Mouse (Mus musculus) heart, adult 2 months (tissue): ENCODE measurements around the gene Tent4b. TPM values are rescaled to one million over a fixed set of nuclear protein-coding genes. Genes with fewer than 3 reads are reported as not detected.
A peak's percentile ranks its signal among the peaks of the same experiment; 100 is the strongest.

Experiments used
- DNase-seq, 2 experiments: peaks; one replicate each; pipeline ENCODE4 v3.0.0; 2021
- H3K27ac ChIP-seq: fragments of 200-600 bp; 2 replicates; pipeline ENCODE4 v1.8.1; 2022
- H3K27me3 ChIP-seq: fragments of 200-500 bp; 2 replicates; pipeline ENCODE4 v1.6.1; 2012; ENCODE audit warnings: mild to moderate bottlenecking, low read length, inconsistent platforms, mixed read lengths; ENCODE audit not compliant: control insufficient read depth, insufficient read depth
- H3K36me3 ChIP-seq: fragments of 200-500 bp; 2 replicates; pipeline ENCODE4 v1.6.1; 2012; ENCODE audit warnings: low read length, inconsistent platforms; ENCODE audit not compliant: control insufficient read depth, insufficient read depth
- H3K4me1 ChIP-seq: fragments of 200-500 bp; 2 replicates; pipeline ENCODE4 v1.6.1; 2011; ENCODE audit warnings: low read length; ENCODE audit not compliant: control insufficient read depth, insufficient read depth
- H3K4me3 ChIP-seq: fragments of 200-600 bp; 2 replicates; pipeline ENCODE4 v1.8.1; 2022
- H3K79me2 ChIP-seq: fragments of 200-500 bp; replicated peaks from 2 replicates; pipeline ENCODE4 v1.6.1; 2012; ENCODE audit warnings: mild to moderate bottlenecking, inconsistent platforms, low read length, moderate library complexity, mixed read lengths; ENCODE audit not compliant: control insufficient read depth, insufficient read depth
- H3K9ac ChIP-seq: fragments of 200-500 bp; 2 replicates; pipeline ENCODE4 v1.6.1; 2012; ENCODE audit warnings: low read depth, mild to moderate bottlenecking, control low read depth, inconsistent platforms, low read length, mixed read lengths
- CTCF ChIP-seq: fragments of 200-600 bp; IDR thresholded peaks from 2 replicates; pipeline ENCODE4 v1.8.1; 2022; ENCODE audit warnings: antibody characterized with exemption, mild to moderate bottlenecking, moderate library complexity
- EP300 ChIP-seq: fragments of 200-500 bp; IDR thresholded peaks from 2 replicates; pipeline ENCODE4 v1.6.1; 2011; ENCODE audit warnings: low read depth, low read length, control low read depth; ENCODE audit not compliant: insufficient read depth
- POLR2A ChIP-seq: fragments of 200-500 bp; IDR thresholded peaks from 2 replicates; pipeline ENCODE4 v1.6.1; 2011; ENCODE audit warnings: mild to moderate bottlenecking, low read depth, low read length, control low read depth; ENCODE audit not compliant: insufficient read depth
- WGBS: fragments of 180-500 bp; shearing (Covaris S2); methylation state at CpG from one replicate; pipeline ENCODE4 v1.1.7; 2018; 5-methylcytosine and 5-hydroxymethylcytosine counted together
- intact Hi-C: fragments of 180-260 bp; cut with DNase I; formaldehyde crosslinking; loops from one replicate; pipeline ENCODE4 v1.15.1; 2025
- polyA plus RNA-seq: library from polyadenylated mRNA; depleted of rRNA; stranded (reverse); fragments of >200 nt; gene quantifications from 2 replicates; pipeline ENCODE4 v1.2.3, GENCODE M21; 2012
- total RNA-seq, 2 experiments: library from RNA; stranded (reverse); gene quantifications; 2 replicates each; pipeline ENCODE4 v1.2.3; 2021

Gene Tent4b
- total and polyA plus RNA-seq, 3 experiments, result 14.3 to 19.2 (median 18.8) TPM

DNA sequence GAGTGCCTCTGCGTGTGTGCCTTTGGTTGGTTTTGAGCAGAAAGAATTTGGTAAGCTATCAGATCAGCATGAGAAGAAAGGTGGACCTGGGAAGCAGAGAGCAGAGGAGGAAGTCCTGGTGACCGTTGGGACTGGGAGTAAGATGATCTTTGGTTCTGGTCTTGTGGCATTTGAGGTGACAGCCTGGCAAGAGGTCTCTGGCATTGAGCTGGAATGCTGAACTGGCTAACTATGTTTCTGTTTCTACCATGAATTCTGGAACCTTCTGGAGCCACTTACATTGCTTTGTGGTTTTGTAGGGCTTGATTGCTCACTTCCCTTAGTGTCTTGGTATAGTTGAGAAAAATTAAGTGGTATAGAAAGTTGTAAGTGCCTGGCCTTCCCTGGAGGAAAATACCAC, 38.6 kb downstream of the Tent4b start:
- TF ChIP-seq POLR2A, result no peak
- TF ChIP-seq EP300, result no peak
- TF ChIP-seq CTCF, result no peak
- Histone ChIP-seq H3K27ac (no peak overlapping the region), H3K4me3 (no peak overlapping the region), H3K79me2 (peaks cover 5% of the 10 kb centered on the region), H3K4me1 (peaks cover 6% of the 10 kb centered on the region), H3K36me3 (peaks cover 3% of the 10 kb centered on the region), H3K27me3 (no peaks in the 10 kb centered on the region), H3K9ac (no peak overlapping the region)
- DNase-seq, result no peak
- 48% methylated on average over 2 of the region's 2 CpGs for WGBS
- intact Hi-C loops, result no loop called here

DNA sequence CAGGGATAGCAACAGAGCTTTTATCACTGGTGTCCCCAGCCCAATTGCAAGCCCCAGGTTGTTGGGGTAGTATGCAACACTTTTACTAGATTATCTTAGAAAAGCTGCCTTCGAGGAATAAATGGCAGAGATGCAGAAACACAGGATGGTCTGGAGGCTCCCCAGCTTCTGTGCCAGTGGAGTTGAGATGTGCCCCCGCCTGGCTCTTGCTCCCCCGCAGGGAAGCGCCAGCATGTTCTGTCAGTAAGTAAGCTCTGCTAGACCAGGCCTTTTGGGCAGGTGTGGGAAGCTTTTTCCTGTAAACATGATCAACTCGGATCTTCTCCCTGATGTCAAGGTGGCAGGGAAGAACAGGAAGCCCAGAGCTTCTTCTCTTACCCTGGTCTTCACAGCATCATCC, 40.3 kb downstream of the Tent4b start:
- Histone ChIP-seq H3K36me3 (peaks cover 5% of the 10 kb centered on the region), H3K79me2 (peaks cover 5% of the 10 kb centered on the region), H3K27me3 (no peaks in the 10 kb centered on the region), H3K4me3 (no peak overlapping the region), H3K27ac (no peak overlapping the region), H3K9ac (no peak overlapping the region), H3K4me1 (peaks cover 6% of the 10 kb centered on the region)
- 81% methylated on average over 5 of the region's 5 CpGs for whole genome bisulfite sequencing
- intact Hi-C loops, result no loop called here
- TF ChIP-seq EP300, result no peak
- TF ChIP-seq CTCF, result no peak
- no peak for TF ChIP-seq POLR2A
- no peak for DNase-seq

DNA sequence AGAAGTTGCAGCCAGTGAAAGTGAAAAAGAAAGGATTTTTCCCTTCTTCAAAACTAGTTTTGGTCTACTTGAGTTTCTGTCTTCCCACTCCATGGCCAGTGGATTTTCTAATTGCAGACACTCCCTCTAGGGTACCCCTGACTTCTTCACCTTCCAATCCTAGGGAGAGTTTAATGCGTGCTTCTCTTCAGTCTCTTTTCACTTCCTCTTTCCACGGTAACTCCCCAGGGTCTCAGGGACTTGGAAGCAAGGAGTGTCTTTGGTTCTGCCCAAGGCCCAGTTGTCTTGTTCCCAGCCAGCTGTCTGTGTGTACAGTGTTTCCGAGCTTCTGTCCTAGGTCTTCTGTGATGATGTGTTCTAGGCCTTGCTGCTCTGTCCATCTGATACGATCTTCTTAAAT, 42.9 kb downstream of the Tent4b start:
- H3K36me3 ChIP-seq, result peaks cover 5% of the 10 kb centered on the region
- 45% methylated on average over 4 of the region's 4 CpGs for WGBS
- no peak overlapping the region for H3K9ac ChIP-seq
- TF ChIP-seq EP300, result no peak
- no peak for TF ChIP-seq CTCF
- TF ChIP-seq POLR2A, result no peak
- H3K79me2 ChIP-seq, result peaks cover 2% of the 10 kb centered on the region
- no peak for DNase-seq
- H3K4me1 ChIP-seq, result peaks cover 4% of the 10 kb centered on the region
- intact Hi-C loops, result loop anchor here (2.0 to 5.0 kb wide), 3 partner anchors 41 to 125 kb away; partner anchors contain the start of gene Cnep1r1
- no peak overlapping the region for H3K27ac ChIP-seq
- no peak overlapping the region for H3K4me3 ChIP-seq
- H3K27me3 ChIP-seq, result no peaks in the 10 kb centered on the region

DNA sequence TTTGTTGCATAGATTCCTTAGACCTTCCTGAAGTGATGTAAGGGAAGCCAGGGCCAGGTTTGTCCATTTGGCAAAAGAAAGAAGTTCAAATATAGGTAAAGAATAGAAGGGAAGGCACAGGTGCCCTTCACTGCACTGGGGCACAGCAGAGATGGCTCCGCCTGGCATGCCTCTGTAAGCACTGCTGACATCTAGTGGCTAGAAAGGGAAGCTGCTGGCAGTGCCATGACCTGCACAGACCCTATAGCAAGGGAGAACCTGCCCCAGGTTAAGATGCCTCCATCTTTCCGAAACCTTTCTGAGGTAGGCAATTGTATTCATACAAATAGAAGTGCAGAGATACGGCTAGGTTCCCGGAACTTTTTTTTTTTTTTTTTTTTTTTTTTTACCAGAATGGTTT, 45.3 kb downstream of the Tent4b start:
- Histone ChIP-seq H3K4me1 (no peaks in the 10 kb centered on the region; the same call in 1 of the 2 replicates), H3K36me3 (peaks cover 2% of the 10 kb centered on the region; the same call in 1 of the 2 replicates), H3K4me3 (no peak overlapping the region), H3K79me2 (no peaks in the 10 kb centered on the region), H3K27ac (no peak overlapping the region), H3K9ac (no peak overlapping the region), H3K27me3 (no peaks in the 10 kb centered on the region)
- DNase-seq, result peak; percentile 63 to 66
- 88% methylated on average over 4 of the region's 4 CpGs for WGBS
- intact Hi-C loops, result loop anchor here (5.0 kb wide), 2 partner anchors 82 to 127 kb away; partner anchors contain the start of gene Cnep1r1
- TF ChIP-seq EP300, result peak; percentile 63; the same call in 1 of the 2 replicates
- TF ChIP-seq CTCF, result peak; percentile 88
- TF ChIP-seq POLR2A, result no peak

DNA sequence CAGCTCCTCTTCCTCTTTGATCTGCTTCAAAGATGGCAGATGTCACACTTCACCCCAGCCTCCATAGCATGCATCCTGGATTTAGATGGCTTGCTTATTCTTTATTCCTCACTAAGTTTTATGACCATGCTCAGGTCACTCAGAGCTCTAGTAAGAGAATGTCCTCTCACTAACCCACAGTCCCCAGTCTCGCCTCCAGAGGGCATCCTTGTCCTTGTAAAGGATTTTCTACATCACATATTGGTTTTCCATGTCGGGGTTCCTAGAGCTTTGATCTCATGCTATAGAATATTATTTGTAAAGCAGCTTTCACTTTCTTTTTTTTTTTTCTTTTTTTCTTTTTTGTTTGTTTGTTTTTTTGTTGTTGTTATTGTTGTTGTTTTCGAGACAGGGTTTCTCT, 53.8 kb downstream of the Tent4b start:
- H3K79me2 ChIP-seq, result no peaks in the 10 kb centered on the region
- TF ChIP-seq POLR2A, result no peak
- peak; percentile 59 for TF ChIP-seq CTCF
- H3K36me3 ChIP-seq, result peaks cover 2% of the 10 kb centered on the region; the same call in 1 of the 2 replicates
- no peak overlapping the region for H3K27ac ChIP-seq
- DNase-seq, result no peak
- H3K27me3 ChIP-seq, result no peaks in the 10 kb centered on the region
- no peak overlapping the region for H3K4me3 ChIP-seq
- intact Hi-C loops, result no loop called here
- H3K4me1 ChIP-seq, result no peaks in the 10 kb centered on the region
- 85% methylated on average over 3 of the region's 3 CpGs for WGBS
- no peak overlapping the region for H3K9ac ChIP-seq

DNA sequence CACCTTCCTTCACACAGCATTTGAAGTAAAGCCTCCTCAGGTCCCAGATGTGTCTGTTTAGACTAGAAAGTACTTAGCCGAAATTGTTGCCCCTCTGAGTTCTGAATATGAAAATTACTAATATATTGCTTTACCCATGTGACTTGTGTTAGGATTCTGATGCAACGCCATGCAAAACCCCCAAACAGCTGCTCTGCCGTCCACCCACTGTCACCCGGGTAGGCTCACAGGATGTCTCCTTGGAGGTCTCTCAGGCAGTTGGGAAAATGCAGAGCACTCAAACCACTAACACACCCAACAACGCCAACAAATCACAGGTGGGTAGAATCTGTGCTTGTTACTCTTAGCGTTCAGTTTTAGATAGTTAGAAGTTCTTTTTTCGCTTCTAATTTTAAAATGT, 55.9 kb downstream of the Tent4b start:
- DNase-seq, result no peak
- intact Hi-C loops, result no loop called here
- H3K36me3 ChIP-seq, result 0 out of 2 replicates have a peak, but pooled peaks cover 2% of the 10 kb centered on the region
- H3K9ac ChIP-seq, result no peak overlapping the region
- H3K4me3 ChIP-seq, result no peak overlapping the region
- no peaks in the 10 kb centered on the region for H3K79me2 ChIP-seq
- H3K27ac ChIP-seq, result no peak overlapping the region
- H3K4me1 ChIP-seq, result no peaks in the 10 kb centered on the region
- no peak for TF ChIP-seq CTCF
- TF ChIP-seq POLR2A, result no peak
- TF ChIP-seq EP300, result no peak
- 85% methylated on average over 7 of the region's 7 CpGs for WGBS
- no peaks in the 10 kb centered on the region for H3K27me3 ChIP-seq
